Mouse (Mus musculus) liver, embryonic 13.5 days (tissue): ENCODE results near the gene Mapk7. TPM values are rescaled to one million over a fixed set of nuclear protein-coding genes. Genes with fewer than 3 reads are reported as not detected.

Experiments used
- ATAC-seq: fragments of 200-750 bp; cut with Nextera tagmentation; 2 replicates; pipeline ENCODE4 v1.8.0; 2017; ENCODE audit warnings: low read depth, mild to moderate bottlenecking, moderate number of reproducible peaks, moderate library complexity
- DNase-seq: peaks from one replicate; pipeline ENCODE4 v3.0.0; 2022
- H3K27ac ChIP-seq: fragments of 300-500 bp; sonication (generic); 2 replicates; pipeline ENCODE4 v1.5.1; 2015; ENCODE audit warnings: moderate library complexity, mild to moderate bottlenecking, inconsistent platforms
- H3K27me3 ChIP-seq: fragments of 300-500 bp; sonication (generic); 2 replicates; pipeline ENCODE4 v1.6.1; 2015; ENCODE audit warnings: mild to moderate bottlenecking, inconsistent platforms
- H3K36me3 ChIP-seq: fragments of 300-500 bp; sonication (generic); 2 replicates; pipeline ENCODE4 v1.6.1; 2015; ENCODE audit warnings: mild to moderate bottlenecking, inconsistent platforms
- H3K4me1 ChIP-seq: fragments of 300-500 bp; sonication (generic); replicated peaks from 2 replicates; pipeline ENCODE4 v1.6.1; 2015; ENCODE audit warnings: inconsistent platforms
- H3K4me2 ChIP-seq: fragments of 300-500 bp; sonication (generic); 2 replicates; pipeline ENCODE4 v1.6.1; 2015; ENCODE audit warnings: inconsistent platforms, mild to moderate bottlenecking, moderate library complexity
- H3K4me3 ChIP-seq: fragments of 300-500 bp; sonication (generic); replicated peaks from 2 replicates; pipeline ENCODE4 v1.5.1; 2015; ENCODE audit warnings: mild to moderate bottlenecking, inconsistent platforms
- H3K9ac ChIP-seq: fragments of 300-500 bp; sonication (generic); 2 replicates; pipeline ENCODE4 v1.6.1; 2015; ENCODE audit warnings: mild to moderate bottlenecking, inconsistent platforms
- H3K9me3 ChIP-seq: fragments of 300-500 bp; sonication (generic); replicated peaks from 2 replicates; pipeline ENCODE4 v1.6.1; 2016; ENCODE audit warnings: inconsistent platforms
- WGBS: fragments of 180-500 bp; shearing (Covaris S2); methylation state at CpG from one replicate; pipeline ENCODE4 v1.1.7; 2015; ENCODE audit not compliant: insufficient replicate concordance; 5-methylcytosine and 5-hydroxymethylcytosine counted together
- polyA plus RNA-seq: library from polyadenylated mRNA; unstranded; fragments of >200 nt; fragmentation: Nextera tagmentation; extraction: Ambion mirVana; gene quantifications from 2 replicates; pipeline ENCODE4 v1.2.1, GENCODE M21; 2015

Gene Mapk7
- polyA plus RNA-seq, 1 experiment from 2014 or later: 7.2 TPM

DNA sequence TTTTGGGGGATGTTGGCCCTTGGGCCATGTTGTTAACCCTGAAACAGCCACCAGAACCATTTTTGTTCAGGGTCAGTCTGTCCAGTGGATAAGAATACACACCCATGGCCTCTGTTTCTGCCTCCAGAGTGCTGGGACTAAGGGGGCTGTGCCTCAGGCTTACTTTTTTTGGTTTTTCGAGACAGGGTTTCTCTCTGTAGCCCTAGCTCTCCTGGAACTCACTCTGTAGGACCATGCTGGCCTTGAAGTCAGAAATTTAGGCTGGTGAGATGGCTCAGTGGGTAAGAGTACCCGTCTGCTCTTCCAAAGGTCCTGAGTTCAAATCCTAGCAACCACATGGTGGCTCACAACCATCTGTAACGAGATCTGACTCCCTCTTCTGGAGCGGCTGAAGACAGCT lies 15.4 kb downstream of the Mapk7 start:
- WGBS: 51% methylated on average over 4 of the region's 4 CpGs
- H3K27ac ChIP-seq: no peak overlapping the region
- no peaks in the 10 kb centered on the region for H3K36me3 ChIP-seq
- no peak overlapping the region for H3K4me2 ChIP-seq
- DNase-seq (no peak), ATAC-seq (no peak)
- H3K9me3 ChIP-seq: no peaks in the 10 kb centered on the region
- no peak overlapping the region for H3K9ac ChIP-seq
- no peaks in the 10 kb centered on the region for H3K4me1 ChIP-seq
- no peaks in the 10 kb centered on the region for H3K27me3 ChIP-seq
- no peak overlapping the region for H3K4me3 ChIP-seq

DNA sequence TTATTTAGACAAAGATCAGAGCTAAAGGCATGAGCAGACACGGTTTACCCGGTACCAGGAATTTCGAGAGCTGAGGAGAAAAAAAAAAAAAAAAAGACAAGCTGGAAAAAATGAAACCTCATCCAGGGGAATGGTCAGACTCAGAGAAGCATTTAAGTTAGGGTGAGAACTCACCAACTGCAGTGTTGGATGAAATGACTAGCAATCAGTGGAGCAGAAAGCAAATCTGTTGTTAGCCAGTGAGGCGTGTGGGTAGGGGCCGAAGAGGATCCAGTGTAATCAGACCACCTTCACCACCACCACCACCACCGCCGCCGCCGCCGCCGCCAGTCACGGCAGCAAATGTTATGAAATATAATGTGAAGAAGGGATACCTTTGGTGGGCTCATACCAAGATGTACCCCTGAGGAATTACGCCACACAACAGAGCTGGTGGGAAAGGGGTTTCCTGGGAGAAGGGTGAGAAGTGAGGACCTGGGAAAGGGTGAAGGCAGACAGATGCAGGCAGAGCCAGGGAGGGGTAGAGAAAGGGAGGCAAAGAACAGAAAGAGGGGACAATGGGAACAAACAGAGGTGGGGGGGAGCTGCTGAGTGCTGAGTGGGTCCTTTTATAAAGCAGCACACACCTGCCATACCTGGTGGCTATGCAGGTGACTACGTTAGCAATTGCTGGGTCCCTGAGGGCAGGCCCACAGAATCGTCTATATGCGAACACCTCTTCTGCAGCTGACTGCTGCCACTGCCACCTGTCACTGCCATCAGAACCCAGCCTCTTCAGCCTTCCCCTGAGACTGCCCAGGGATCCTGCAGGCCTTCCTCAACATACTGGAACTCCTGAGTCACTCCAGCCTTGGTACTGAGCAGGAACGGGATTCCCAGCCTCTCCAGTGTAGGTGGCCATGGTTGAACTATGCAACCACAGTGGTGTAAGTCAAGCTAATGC lies 16.4 kb downstream of the Mapk7 start:
- Histone ChIP-seq H3K9me3 (no peaks in the 10 kb centered on the region), H3K27me3 (no peaks in the 10 kb centered on the region), H3K36me3 (no peaks in the 10 kb centered on the region), H3K4me3 (no peak overlapping the region), H3K27ac (no peak overlapping the region), H3K4me1 (no peaks in the 10 kb centered on the region), H3K9ac (no peak overlapping the region), H3K4me2 (no peak overlapping the region)
- WGBS: 68% methylated on average over 17 of the region's 17 CpGs
- ATAC-seq (no peak), DNase-seq (no peak)

DNA sequence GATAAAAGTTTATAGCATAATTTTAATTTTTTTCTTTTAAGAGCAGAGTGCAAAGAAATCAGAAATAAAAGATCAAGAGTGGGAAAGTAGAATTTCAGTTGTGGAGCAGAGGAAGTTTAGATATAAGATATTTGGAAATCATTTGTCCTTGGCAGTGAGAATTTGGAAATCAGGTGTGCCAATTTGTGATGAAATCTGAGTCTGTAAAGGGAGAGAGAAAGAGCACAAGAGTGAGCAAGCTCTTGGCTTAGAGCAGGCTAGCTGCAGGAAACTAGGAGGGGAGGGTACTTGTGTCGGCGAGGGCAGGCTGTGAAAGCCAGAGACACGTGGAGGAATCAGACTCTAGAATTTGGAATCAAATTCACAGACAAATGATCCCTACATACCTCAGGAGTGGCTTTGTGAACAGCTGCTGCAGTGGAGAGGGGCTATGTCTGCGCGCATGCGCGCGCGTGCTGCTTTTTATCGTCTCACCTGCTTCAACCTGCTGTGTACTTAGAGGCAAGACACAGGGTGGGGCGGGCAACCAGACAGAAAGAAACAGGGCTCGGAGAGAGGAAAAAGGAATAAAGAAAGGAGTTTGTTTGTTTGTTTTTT lies 17.3 kb downstream of the Mapk7 start:
- no peaks in the 10 kb centered on the region for H3K4me1 ChIP-seq
- H3K36me3 ChIP-seq: no peaks in the 10 kb centered on the region
- ATAC-seq: no peak
- H3K9me3 ChIP-seq: no peaks in the 10 kb centered on the region
- no peak overlapping the region for H3K4me2 ChIP-seq
- no peaks in the 10 kb centered on the region for H3K27me3 ChIP-seq
- no peak overlapping the region for H3K9ac ChIP-seq
- no peak overlapping the region for H3K4me3 ChIP-seq
- DNase-seq: no peak
- H3K27ac ChIP-seq: no peak overlapping the region
- WGBS: 55% methylated on average over 12 of the region's 12 CpGs

DNA sequence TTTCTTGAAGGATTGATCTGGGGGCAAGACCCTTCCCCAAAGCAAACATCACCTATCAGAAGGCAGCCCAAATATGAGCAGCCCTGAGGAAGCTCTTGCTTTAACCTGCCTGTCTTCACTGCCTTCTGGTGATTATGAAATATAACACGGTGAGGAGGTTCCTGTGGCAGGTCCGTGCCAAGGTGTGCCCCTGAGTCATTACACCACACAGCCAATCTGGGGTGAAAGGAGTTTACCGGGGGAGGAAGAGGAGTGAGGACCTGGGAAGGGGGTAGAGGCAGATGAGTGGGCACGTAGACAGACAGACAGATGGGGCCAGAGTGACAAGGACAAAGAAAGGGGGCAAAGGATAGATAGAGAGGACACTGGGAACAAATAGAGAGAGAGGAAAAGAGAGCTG lies 20.6 kb downstream of the Mapk7 start:
- no peaks in the 10 kb centered on the region for H3K36me3 ChIP-seq
- ATAC-seq (no peak), DNase-seq (no peak)
- no peak overlapping the region for H3K27ac ChIP-seq
- H3K9me3 ChIP-seq: no peaks in the 10 kb centered on the region
- no peak overlapping the region for H3K9ac ChIP-seq
- H3K27me3 ChIP-seq: no peaks in the 10 kb centered on the region
- H3K4me1 ChIP-seq: no peaks in the 10 kb centered on the region
- WGBS: 58% methylated on average over 4 of the region's 4 CpGs
- no peak overlapping the region for H3K4me3 ChIP-seq
- H3K4me2 ChIP-seq: no peak overlapping the region

DNA sequence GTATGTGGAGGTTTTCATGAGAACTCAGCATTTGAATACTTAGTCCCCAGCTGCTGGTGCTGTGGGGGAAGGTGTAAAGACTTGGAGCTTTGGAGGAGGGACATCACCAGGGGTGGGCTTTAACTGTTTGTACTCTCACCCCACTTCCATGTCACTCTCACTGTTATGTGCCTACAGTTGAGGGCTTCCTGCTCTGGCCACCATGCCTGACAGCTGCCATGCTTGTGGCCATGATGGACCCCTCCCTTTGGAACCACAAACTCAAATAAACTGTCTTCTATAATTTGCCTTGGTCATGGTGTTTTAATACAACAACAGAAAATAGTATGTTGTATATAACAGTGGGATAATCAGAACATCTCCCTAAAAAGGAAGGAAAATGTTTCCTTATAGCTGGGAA lies 23.3 kb downstream of the Mapk7 start:
- Histone ChIP-seq H3K4me1 (no peaks in the 10 kb centered on the region), H3K9ac (no peak overlapping the region), H3K27ac (no peak overlapping the region), H3K9me3 (no peaks in the 10 kb centered on the region), H3K4me2 (no peak overlapping the region), H3K36me3 (no peaks in the 10 kb centered on the region), H3K27me3 (no peaks in the 10 kb centered on the region), H3K4me3 (no peak overlapping the region)
- ATAC-seq (no peak), DNase-seq (no peak)

DNA sequence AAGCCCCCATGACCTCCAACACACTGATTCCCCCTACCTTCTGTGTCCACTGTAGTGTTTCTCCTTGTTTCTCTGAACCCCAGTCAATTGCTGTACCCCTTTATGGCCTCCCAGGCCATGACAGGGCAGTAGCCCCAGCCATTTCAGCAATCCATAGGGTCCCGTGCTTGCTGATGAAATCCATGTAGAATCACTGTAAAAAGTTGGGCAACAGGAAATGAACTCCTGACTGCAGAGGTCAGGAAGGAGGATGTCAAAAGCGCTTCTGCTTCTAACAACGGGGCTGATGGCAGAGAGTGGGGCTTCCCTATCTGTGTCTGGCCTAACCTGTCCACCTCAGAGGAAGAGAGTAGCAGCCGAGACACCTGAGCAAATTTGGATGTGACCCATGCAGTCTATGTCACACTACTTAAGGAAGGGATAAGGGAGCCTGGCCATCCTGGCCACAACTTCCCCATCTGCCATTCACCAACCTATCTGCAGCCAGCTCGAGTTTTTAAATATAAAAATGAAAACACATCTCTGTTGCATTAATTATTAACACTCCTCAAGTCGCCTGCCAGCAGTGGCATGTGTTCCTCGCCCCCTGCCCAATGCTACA lies 24.8 kb downstream of the Mapk7 start:
- DNase-seq (no peak), ATAC-seq (no peak)
- Histone ChIP-seq H3K9ac (no peak overlapping the region), H3K36me3 (no peaks in the 10 kb centered on the region), H3K9me3 (no peaks in the 10 kb centered on the region), H3K27me3 (no peaks in the 10 kb centered on the region), H3K4me3 (no peak overlapping the region), H3K27ac (no peak overlapping the region), H3K4me2 (no peak overlapping the region), H3K4me1 (no peaks in the 10 kb centered on the region)
- 23% methylated on average over 7 of the region's 7 CpGs for WGBS

DNA sequence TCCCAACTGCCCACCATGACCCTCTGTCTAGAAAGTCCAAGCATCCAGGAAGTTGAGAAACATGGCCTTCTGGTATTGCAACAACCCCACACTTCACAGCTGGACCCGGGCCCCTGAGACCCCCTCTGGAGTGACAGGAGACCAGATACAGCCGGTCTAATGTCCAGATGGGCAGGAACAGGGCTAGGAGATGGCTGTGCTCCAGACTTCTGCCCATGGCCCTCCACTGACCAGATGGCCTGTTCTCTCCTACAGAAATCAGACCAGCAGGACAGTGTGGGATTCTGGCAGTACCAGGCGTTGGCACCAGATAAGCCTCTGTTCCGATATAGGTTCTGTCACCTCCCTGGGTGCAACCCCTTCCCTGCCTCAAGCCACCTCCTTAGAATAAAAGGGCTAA lies 25.7 kb downstream of the Mapk7 start:
- ATAC-seq: no peak
- WGBS: 71% methylated on average over 4 of the region's 4 CpGs
- Histone ChIP-seq H3K9me3 (no peaks in the 10 kb centered on the region), H3K27me3 (no peaks in the 10 kb centered on the region), H3K27ac (no peak overlapping the region), H3K9ac (no peak overlapping the region), H3K36me3 (no peaks in the 10 kb centered on the region), H3K4me2 (no peak overlapping the region), H3K4me1 (no peaks in the 10 kb centered on the region), H3K4me3 (no peak overlapping the region)
- no peak for DNase-seq

DNA sequence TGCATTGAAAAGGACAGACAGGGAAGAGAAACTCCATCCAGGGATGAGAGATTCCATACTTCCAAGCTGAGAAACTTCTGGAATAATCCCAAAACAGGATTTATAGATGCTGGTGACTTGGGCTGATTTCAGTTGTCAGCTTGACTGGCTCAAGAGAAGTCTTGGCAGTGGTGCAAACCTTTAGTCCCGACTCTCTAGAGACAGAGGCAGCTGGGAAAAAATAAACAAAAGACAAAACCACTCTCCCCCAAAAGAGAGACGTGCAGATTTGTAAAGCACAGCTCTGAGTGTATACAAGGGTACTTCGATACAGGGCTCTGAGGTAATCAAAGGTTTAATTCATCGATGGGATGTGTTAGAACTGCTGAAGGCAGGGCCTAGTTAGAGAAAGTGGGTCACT lies 28.8 kb downstream of the Mapk7 start:
- H3K4me2 ChIP-seq: no peak overlapping the region
- H3K4me3 ChIP-seq: no peak overlapping the region
- H3K9ac ChIP-seq: no peak overlapping the region
- H3K4me1 ChIP-seq: no peaks in the 10 kb centered on the region
- H3K27ac ChIP-seq: no peak overlapping the region
- WGBS: 52% methylated on average over 4 of the region's 4 CpGs
- ATAC-seq (no peak), DNase-seq (no peak)
- H3K36me3 ChIP-seq: no peaks in the 10 kb centered on the region
- H3K27me3 ChIP-seq: no peaks in the 10 kb centered on the region
- H3K9me3 ChIP-seq: no peaks in the 10 kb centered on the region

DNA sequence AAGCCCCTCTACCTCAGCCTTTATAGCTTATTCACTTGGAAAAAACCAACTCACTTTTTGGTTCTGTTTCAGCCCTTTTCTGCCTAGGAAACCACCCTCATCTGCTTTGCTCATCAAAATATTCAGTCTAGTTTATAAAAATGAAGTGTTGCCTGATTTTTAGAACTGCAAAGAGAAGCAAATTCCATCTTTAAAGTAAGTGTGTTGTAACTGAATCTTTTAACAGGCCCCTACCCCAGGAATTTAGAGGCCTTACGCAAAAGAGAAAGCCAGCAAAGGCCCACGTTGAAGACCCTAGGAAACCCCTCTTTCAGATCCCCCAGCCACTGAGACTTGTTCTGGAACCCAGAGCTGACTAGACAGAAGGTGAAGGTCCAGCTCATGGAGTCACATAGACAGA lies 30.1 kb downstream of the Mapk7 start:
- Histone ChIP-seq H3K4me2 (no peak overlapping the region), H3K36me3 (no peaks in the 10 kb centered on the region), H3K4me1 (no peaks in the 10 kb centered on the region), H3K9me3 (no peaks in the 10 kb centered on the region), H3K27me3 (no peaks in the 10 kb centered on the region), H3K4me3 (no peak overlapping the region), H3K27ac (no peak overlapping the region), H3K9ac (no peak overlapping the region)
- no peak for ATAC-seq
- DNase-seq: no peak
- WGBS: 52% methylated on average over 2 of the region's 2 CpGs

DNA sequence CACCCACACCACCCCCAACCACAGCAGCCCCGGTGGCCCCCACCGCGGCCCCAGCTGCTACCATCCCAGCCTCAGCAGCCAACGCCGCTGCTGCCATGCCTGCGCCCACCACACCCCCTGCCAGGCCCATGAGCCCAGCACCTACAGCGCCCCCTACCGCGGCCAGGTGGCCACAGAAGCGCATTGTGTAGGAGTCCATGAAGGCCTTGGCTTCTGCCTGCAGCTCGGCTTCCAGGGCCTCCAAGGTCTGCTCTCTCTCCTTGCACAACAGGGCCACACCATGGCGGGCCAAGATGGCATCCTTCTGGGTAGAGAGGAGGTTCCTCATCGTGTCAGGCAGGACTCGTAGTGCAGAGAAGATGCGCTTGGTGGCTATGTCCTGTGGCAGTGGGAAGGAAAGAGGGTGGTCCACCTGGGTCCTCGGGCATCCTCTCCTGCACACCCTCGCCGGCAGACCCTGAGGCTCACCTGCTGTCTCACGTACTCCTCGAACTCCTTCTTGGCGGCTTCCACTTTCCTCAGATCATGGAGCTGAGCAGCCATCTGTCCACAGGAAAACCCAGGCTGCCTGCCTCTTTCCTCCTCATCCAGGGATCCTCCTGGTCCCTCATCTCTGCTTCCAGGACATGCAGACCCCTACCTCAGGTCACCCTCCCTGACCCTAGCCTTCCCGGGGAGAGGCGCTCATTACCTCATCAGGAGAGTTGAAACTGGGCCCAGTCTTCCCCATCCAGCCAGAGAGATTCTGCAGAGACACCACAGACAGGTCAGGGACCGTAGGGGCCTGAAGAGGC lies 44.5 kb downstream of the Mapk7 start:
- Histone ChIP-seq H3K4me1 (no peaks in the 10 kb centered on the region), H3K9me3 (no peaks in the 10 kb centered on the region), H3K36me3 (no peaks in the 10 kb centered on the region), H3K4me3 (no peak overlapping the region), H3K27me3 (peaks cover 18% of the 10 kb centered on the region; the same call in 1 of the 2 replicates), H3K4me2 (no peak overlapping the region), H3K9ac (no peak overlapping the region), H3K27ac (no peak overlapping the region)
- DNase-seq: no peak
- WGBS: 53% methylated on average over 24 of the region's 24 CpGs
- ATAC-seq: no peak

DNA sequence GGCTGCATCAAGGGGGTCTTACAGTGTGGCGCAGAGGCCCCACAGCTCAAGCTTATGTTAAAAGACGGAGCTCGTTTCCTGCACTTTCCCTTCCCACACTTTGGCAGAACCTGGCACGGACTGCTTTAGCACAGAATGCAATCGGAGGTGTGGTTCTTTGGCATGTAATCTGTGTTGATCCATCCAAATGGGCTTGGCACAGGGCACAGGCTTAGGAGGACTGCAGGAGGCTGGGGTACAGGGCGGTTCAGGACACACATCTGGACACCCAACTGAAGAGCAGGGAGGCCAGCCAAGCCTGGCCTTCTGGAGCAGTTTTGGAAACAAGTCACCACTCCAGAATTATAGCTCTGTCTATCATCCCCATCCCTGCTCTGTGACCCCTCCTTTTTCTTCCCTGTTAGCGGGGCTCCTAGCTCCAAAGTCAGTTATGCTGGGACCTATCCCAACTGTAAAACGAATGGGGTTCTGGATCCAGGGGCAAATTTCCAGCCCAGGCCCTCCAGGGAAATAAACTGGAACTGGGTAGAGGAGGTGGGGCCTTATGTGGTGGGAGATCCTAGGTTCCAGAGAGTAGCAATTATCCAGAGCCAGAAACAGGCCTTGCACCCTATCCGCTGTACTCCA lies 45.5 kb downstream of the Mapk7 start:
- Histone ChIP-seq H3K27ac (no peak overlapping the region), H3K36me3 (no peaks in the 10 kb centered on the region), H3K9ac (no peak overlapping the region), H3K27me3 (peaks cover 18% of the 10 kb centered on the region; the same call in 1 of the 2 replicates), H3K4me3 (no peak overlapping the region), H3K9me3 (no peaks in the 10 kb centered on the region), H3K4me2 (no peak overlapping the region), H3K4me1 (no peaks in the 10 kb centered on the region)
- ATAC-seq: no peak
- WGBS: 66% methylated on average over 9 of the region's 9 CpGs
- no peak for DNase-seq
